Mouse (Mus musculus) MEL (cell line): ENCODE results near the gene Slc22a17. TPM values are rescaled to one million over a fixed set of nuclear protein-coding genes. Genes with fewer than 3 reads are reported as not detected.

Source experiments
- DNase-seq: peaks from one replicate; pipeline ENCODE4 v3.0.0; 2011; ENCODE audit warnings: low read depth, low spot score
- H3K27ac ChIP-seq: 2 replicates; pipeline ENCODE4 v1.5.1; 2012; ENCODE audit warnings: low read depth, mild to moderate bottlenecking, control low read depth, low read length, moderate library complexity; ENCODE audit not compliant: control insufficient read depth
- H3K27me3 ChIP-seq, 2 experiments: fragments of 150-350 bp in 1 of 2; sonication (generic) in 1 of 2; 2 replicates each; pipeline ENCODE4 v1.6.1; 2012; ENCODE audit warnings: low read length in 2 of 2, mild to moderate bottlenecking in 2 of 2, improper control_type of control experiment in 1 of 2, moderate library complexity in 1 of 2; ENCODE audit not compliant: insufficient read depth in 2 of 2, control insufficient read depth in 1 of 2
- H3K36me3 ChIP-seq, 2 experiments: 2 replicates each; pipeline ENCODE4 v1.6.1; 2012 to 2014; ENCODE audit warnings: low read length in 2 of 2, improper control_type of control experiment in 1 of 2, inconsistent platforms in 1 of 2, mild to moderate bottlenecking in 1 of 2; ENCODE audit not compliant: insufficient read depth in 2 of 2, control insufficient read depth in 1 of 2
- H3K4me1 ChIP-seq, 2 experiments: fragments of 150-350 bp in 1 of 2; sonication (generic) in 1 of 2; 2 replicates each; pipeline ENCODE4 v1.6.1; 2012; ENCODE audit warnings: low read length in 2 of 2, improper control_type of control experiment in 1 of 2, mild to moderate bottlenecking in 1 of 2; ENCODE audit not compliant: insufficient read depth in 2 of 2, control insufficient read depth in 1 of 2
- H3K4me3 ChIP-seq, 2 experiments: fragments of 150-350 bp in 1 of 2; sonication (generic) in 1 of 2; 2 replicates each; pipeline ENCODE4 v1.5.1; 2012; ENCODE audit warnings: low read depth in 2 of 2, low read length in 2 of 2, mild to moderate bottlenecking in 2 of 2, moderate library complexity in 2 of 2, control low read depth in 1 of 2, improper control_type of control experiment in 1 of 2; ENCODE audit not compliant: control insufficient read depth in 1 of 2, insufficient read depth in 1 of 2
- H3K79me2 ChIP-seq: 2 replicates; pipeline ENCODE4 v1.6.1; 2012; ENCODE audit warnings: mild to moderate bottlenecking, low read length, moderate library complexity; ENCODE audit not compliant: control insufficient read depth, poor library complexity, insufficient read depth
- H3K9ac ChIP-seq: 2 replicates; pipeline ENCODE4 v1.6.1; 2012; ENCODE audit warnings: low read depth, mild to moderate bottlenecking, control low read depth, low read length, moderate library complexity; ENCODE audit not compliant: control insufficient read depth, poor library complexity, severe bottlenecking
- H3K9me3 ChIP-seq: fragments of 150-350 bp; sonication (generic); replicated peaks from 2 replicates; pipeline ENCODE4 v1.6.1; 2012; ENCODE audit warnings: mild to moderate bottlenecking, low read length, improper control_type of control experiment, moderate library complexity; ENCODE audit not compliant: insufficient read depth
- CHD1 ChIP-seq: IDR thresholded peaks from 2 replicates; pipeline ENCODE4 v1.6.1; 2012; ENCODE audit warnings: low read depth, mild to moderate bottlenecking, inconsistent platforms, low read length, improper control_type of control experiment
- ETS1 ChIP-seq: IDR thresholded peaks from 2 replicates; pipeline ENCODE4 v1.6.1; 2012; ENCODE audit warnings: low read depth, mild to moderate bottlenecking, inconsistent platforms, low read length, improper control_type of control experiment, moderate library complexity
- GATA1 ChIP-seq: IDR thresholded peaks from 2 replicates; pipeline ENCODE4 v1.6.1; 2011; ENCODE audit warnings: low read depth, low read length, improper control_type of control experiment
- HCFC1 ChIP-seq: IDR thresholded peaks from 2 replicates; pipeline ENCODE4 v1.6.1; 2012; ENCODE audit warnings: low read depth, mild to moderate bottlenecking, inconsistent platforms, low read length, improper control_type of control experiment, moderate library complexity
- JUND ChIP-seq: IDR thresholded peaks from 2 replicates; pipeline ENCODE4 v1.6.1; 2011; ENCODE audit warnings: low read depth, mild to moderate bottlenecking, improper control_type of control experiment, low read length
- KAT2A ChIP-seq: conservative IDR thresholded peaks from 2 replicates; pipeline ENCODE4 v1.6.1; 2012; ENCODE audit warnings: low read depth, low read length, improper control_type of control experiment, inconsistent platforms
- MAX ChIP-seq: IDR thresholded peaks from 2 replicates; pipeline ENCODE4 v1.6.1; 2011; ENCODE audit warnings: low read length, improper control_type of control experiment
- MAZ ChIP-seq: IDR thresholded peaks from 2 replicates; pipeline ENCODE4 v1.6.1; 2012; ENCODE audit warnings: low read depth, mild to moderate bottlenecking, inconsistent platforms, low read length, improper control_type of control experiment
- MEF2A ChIP-seq: IDR thresholded peaks from 2 replicates; pipeline ENCODE4 v1.6.1; 2014; ENCODE audit warnings: low read depth, mild to moderate bottlenecking, inconsistent platforms, low read length, improper control_type of control experiment; ENCODE audit not compliant: poor library complexity, insufficient replicate concordance, severe bottlenecking; ENCODE audit errors: extremely low read depth
- MXI1 ChIP-seq: IDR thresholded peaks from 2 replicates; pipeline ENCODE4 v1.6.1; 2011; ENCODE audit warnings: mild to moderate bottlenecking, low read depth, low read length, improper control_type of control experiment
- MYB ChIP-seq: IDR thresholded peaks from 2 replicates; pipeline ENCODE4 v1.6.1; 2011; ENCODE audit warnings: mild to moderate bottlenecking, low read depth, low read length, improper control_type of control experiment
- NELFE ChIP-seq: IDR thresholded peaks from 2 replicates; pipeline ENCODE4 v1.6.1; 2011; ENCODE audit warnings: low read depth, low read length, improper control_type of control experiment
- POLR2AphosphoS2 ChIP-seq: IDR thresholded peaks from 2 replicates; pipeline ENCODE4 v1.6.1; 2011; ENCODE audit warnings: low read length, improper control_type of control experiment
- POLR2AphosphoS5 ChIP-seq: IDR thresholded peaks from 2 replicates; pipeline ENCODE4 v1.6.1; 2012; ENCODE audit warnings: low read depth, borderline replicate concordance, mild to moderate bottlenecking, inconsistent platforms, low read length, moderate library complexity, mixed read lengths
- RAD21 ChIP-seq: IDR thresholded peaks from 2 replicates; pipeline ENCODE4 v1.6.1; 2011; ENCODE audit warnings: mild to moderate bottlenecking, low read depth, low read length, improper control_type of control experiment
- SIN3A ChIP-seq: IDR thresholded peaks from 2 replicates; pipeline ENCODE4 v1.6.1; 2012; ENCODE audit warnings: low read length, improper control_type of control experiment, inconsistent platforms
- SMC3 ChIP-seq: IDR thresholded peaks from 2 replicates; pipeline ENCODE4 v1.6.1; 2011; ENCODE audit warnings: low read depth, low read length, improper control_type of control experiment
- TAL1 ChIP-seq: IDR thresholded peaks from 2 replicates; pipeline ENCODE4 v1.6.1; 2012; ENCODE audit warnings: mild to moderate bottlenecking, inconsistent platforms, low read length, moderate library complexity, mixed read lengths
- TCF12 ChIP-seq: IDR thresholded peaks from 2 replicates; pipeline ENCODE4 v1.6.1; 2014; ENCODE audit warnings: low read depth, mild to moderate bottlenecking, inconsistent platforms, low read length, improper control_type of control experiment, moderate library complexity
- UBTF ChIP-seq: IDR thresholded peaks from 2 replicates; pipeline ENCODE4 v1.6.1; 2012; ENCODE audit warnings: low read depth, mild to moderate bottlenecking, inconsistent platforms, low read length, improper control_type of control experiment, moderate library complexity, borderline replicate concordance; ENCODE audit not compliant: insufficient read depth
- USF1 ChIP-seq: IDR thresholded peaks from 2 replicates; pipeline ENCODE4 v1.6.1; 2014; ENCODE audit warnings: low read depth, mild to moderate bottlenecking, inconsistent platforms, low read length, improper control_type of control experiment, moderate library complexity
- USF2 ChIP-seq, 2 experiments: IDR thresholded peaks; 2 replicates each; pipeline ENCODE4 v1.6.1; 2011 to 2012; ENCODE audit warnings: improper control_type of control experiment in 2 of 2, low read length in 2 of 2, borderline replicate concordance in 1 of 2, inconsistent platforms in 1 of 2, low read depth in 1 of 2, mild to moderate bottlenecking in 1 of 2; ENCODE audit not compliant: insufficient read depth in 1 of 2
- ZC3H11A ChIP-seq: IDR thresholded peaks from 2 replicates; pipeline ENCODE4 v1.6.1; 2012; ENCODE audit warnings: low read depth, mild to moderate bottlenecking, inconsistent platforms, low read length, improper control_type of control experiment
- ZKSCAN1 ChIP-seq: IDR thresholded peaks from 2 replicates; pipeline ENCODE4 v1.6.1; 2012; ENCODE audit warnings: low read depth, mild to moderate bottlenecking, inconsistent platforms, low read length, improper control_type of control experiment, moderate library complexity
- polyA plus RNA-seq, 2 experiments: library from polyadenylated mRNA; stranded (reverse) in 1 of 2; unstranded in 1 of 2; fragments of >175 nt in 1 of 2; fragments of >200 nt in 1 of 2; gene quantifications; 2 replicates each; pipeline versions ENCODE4 v1.2.1 to v1.2.4; 2012; ENCODE audit warnings: low replicate concordance in 2 of 2, low read depth in 1 of 2; ENCODE audit not compliant: insufficient read length in 2 of 2, insufficient read depth in 1 of 2, missing spikeins in 1 of 2
- total RNA-seq: library from RNA; depleted of rRNA; stranded (reverse); fragments of 300-350 nt; gene quantifications from 2 replicates; pipeline ENCODE4 v1.2.3, GENCODE M21; 2012

Gene Slc22a17
- total and polyA plus RNA-seq, 3 experiments, result 0.31 to 1.1 TPM; not detected in 1

GRCm38 (mm10) chr14:54913343-54913742, 411 bp upstream of the Slc22a17 start:
- Histone ChIP-seq H3K27ac (no peak overlapping the region), H3K9me3 (no peaks in the 10 kb centered on the region), H3K36me3 (no peaks in the 10 kb centered on the region), H3K27me3 (peaks cover 9 to 13% of the 10 kb centered on the region in 2 experiments; a peak in 3 of 4 replicates), H3K79me2 (no peaks in the 10 kb centered on the region), H3K4me3 (0 out of 4 replicates have a peak overlapping the region, but pooled peaks of 1 of the 2 experiments have one; percentile 32), H3K4me1 (no peaks in the 10 kb centered on the region; a peak in 1 of 4 replicates), H3K9ac (no peak overlapping the region)
- DNase-seq, result no peak
- TF ChIP-seq SMC3, result no peak
- TF ChIP-seq TAL1, result no peak
- TF ChIP-seq JUND, result no peak
- TF ChIP-seq UBTF, result no peak
- TF ChIP-seq ETS1, result no peak
- TF ChIP-seq MAZ, result no peak
- no peak for TF ChIP-seq ZC3H11A
- no peak for TF ChIP-seq POLR2AphosphoS5
- no peak for TF ChIP-seq TCF12
- TF ChIP-seq CHD1, result no peak
- no peak for TF ChIP-seq MEF2A

GRCm38 (mm10) chr14:54912109-54912850, 652 bp downstream of the Slc22a17 start:
- Histone ChIP-seq H3K27me3 (peaks cover 9 to 13% of the 10 kb centered on the region in 2 experiments; a peak in 3 of 4 replicates), H3K27ac (no peak overlapping the region), H3K4me3 (peak overlapping the region in 1 of 2 experiments; percentile 32; a peak in 1 of 4 replicates), H3K4me1 (no peaks in the 10 kb centered on the region; a peak in 1 of 4 replicates), H3K79me2 (no peaks in the 10 kb centered on the region), H3K9ac (no peak overlapping the region), H3K9me3 (no peaks in the 10 kb centered on the region), H3K36me3 (no peaks in the 10 kb centered on the region)
- no peak for DNase-seq
- TF ChIP-seq USF1, result no peak

- H3K27ac ChIP-seq, result no peak overlapping the region
- peaks cover 4% of the 10 kb centered on the region in 2 experiments; a peak in 3 of 4 replicates for H3K27me3 ChIP-seq
- no peak for TF ChIP-seq NELFE
- TF ChIP-seq RAD21, result no peak
- TF ChIP-seq HCFC1, result no peak
- no peak for TF ChIP-seq SIN3A
- TF ChIP-seq POLR2AphosphoS5, result no peak
- TF ChIP-seq MXI1, result no peak
- no peak for TF ChIP-seq TAL1
- TF ChIP-seq KAT2A, result no peak
- no peak for TF ChIP-seq MAX
- TF ChIP-seq POLR2AphosphoS2, result no peak
- no peak for TF ChIP-seq GATA1
- no peak for TF ChIP-seq ZKSCAN1
- TF ChIP-seq USF1, result no peak
- no peak for TF ChIP-seq MEF2A
- no peak for TF ChIP-seq MYB
- TF ChIP-seq USF2 (IDR thresholded peaks at IDR 0.05; ENCODE audit: borderline replicate concordance in 1 of 2, insufficient read depth in 1 of 2, low read depth in 1 of 2, low read length in 2 of 2), result no peak
Measured at GRCm38 (mm10) chr14:54908682-54909081, 4.2 kb downstream of the Slc22a17 start.

More at GRCm38 (mm10) chr14:54908682-54909081, 4.2 kb downstream of the Slc22a17 start:
- H3K4me3 ChIP-seq, result no peak overlapping the region
- no peaks in the 10 kb centered on the region for H3K79me2 ChIP-seq
- H3K9ac ChIP-seq, result no peak overlapping the region
- no peaks in the 10 kb centered on the region for H3K36me3 ChIP-seq
- H3K4me1 ChIP-seq, result no peaks in the 10 kb centered on the region; a peak in 1 of 4 replicates
- DNase-seq, result no peak
- no peaks in the 10 kb centered on the region for H3K9me3 ChIP-seq
